Mouse (Mus musculus) cerebellum, adult 11-12 months (tissue): ENCODE data around the gene Gnptg.

ENCODE experiments used
- DNase-seq: peaks from one replicate; pipeline ENCODE4 v3.0.0; 2022

Gnptg gene

DNA sequence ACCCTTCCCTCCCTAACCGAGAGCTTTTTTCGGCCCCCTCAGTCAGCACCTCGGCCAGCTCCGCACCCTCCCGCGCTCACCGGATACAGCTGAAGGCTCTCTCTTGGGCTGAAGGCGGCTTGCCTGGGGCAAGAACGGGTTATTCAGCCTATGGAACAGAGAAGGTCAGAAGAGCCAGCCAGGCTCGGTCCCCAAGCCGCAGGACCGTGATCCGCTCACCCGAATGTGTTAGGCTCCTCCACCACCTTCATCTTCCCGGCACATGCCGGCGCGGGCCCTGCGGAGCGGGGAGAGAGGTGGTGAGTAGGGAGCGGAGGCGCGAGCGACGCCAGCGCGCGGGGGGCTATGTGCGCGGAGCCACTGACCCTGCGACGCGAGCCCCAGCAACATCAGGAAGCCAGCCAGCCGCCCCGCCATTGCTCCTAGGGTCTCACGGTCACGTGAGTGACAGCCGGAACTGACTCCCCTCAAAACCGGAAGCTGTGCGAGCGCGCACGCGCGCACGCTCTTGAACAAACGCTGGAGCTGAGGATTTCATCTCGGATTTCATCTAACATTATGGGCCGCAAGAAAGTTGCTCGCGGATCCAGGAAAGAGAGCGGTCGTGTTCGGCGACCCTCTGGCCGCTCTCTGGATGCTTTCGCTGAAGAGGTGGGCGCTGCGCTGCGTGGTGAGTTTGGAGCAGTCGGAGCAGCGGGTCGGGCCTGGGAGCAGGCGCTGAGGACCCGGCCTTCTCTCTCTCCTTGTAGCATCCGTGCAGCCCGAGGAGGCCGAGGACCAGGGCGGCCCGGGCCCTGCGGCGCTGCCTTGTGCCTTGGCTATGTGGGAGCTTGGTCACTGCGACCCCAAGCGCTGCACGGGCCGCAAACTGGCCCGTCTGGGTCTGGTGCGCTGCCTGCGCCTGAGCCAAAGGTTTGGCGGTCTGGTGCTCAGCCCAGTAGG lies at the start of gene Gnptg, which contains the start of gene Tsr3:
TSS of gene Gnptg (minus strand) at position 430 of the 942 bp plus-strand sequence.
TSS of gene Tsr3 (plus strand) at position 476 of the 942 bp plus-strand sequence.
- DNase-seq = peak; percentile 81

DNA sequence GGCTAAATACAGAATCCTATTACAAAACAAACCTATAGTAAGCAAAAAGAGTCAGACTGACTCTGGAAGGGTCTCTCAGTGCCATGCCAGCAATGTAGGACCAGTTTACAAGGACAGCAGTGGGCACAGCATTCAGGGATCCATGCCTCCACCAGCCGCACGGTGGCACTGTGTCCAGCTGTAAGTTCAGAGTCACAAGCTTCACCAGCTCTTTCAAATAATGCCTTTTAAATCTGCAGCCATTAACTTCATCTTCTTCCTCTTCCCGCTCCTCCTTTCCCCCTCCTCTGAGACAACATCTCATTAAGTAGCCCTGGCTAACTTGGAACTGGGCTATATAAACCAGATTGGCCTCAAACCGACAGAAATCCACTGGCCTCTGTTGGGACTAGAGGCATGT lies 48.9 kb upstream of the Gnptg start:
- no peak for DNase-seq

DNA sequence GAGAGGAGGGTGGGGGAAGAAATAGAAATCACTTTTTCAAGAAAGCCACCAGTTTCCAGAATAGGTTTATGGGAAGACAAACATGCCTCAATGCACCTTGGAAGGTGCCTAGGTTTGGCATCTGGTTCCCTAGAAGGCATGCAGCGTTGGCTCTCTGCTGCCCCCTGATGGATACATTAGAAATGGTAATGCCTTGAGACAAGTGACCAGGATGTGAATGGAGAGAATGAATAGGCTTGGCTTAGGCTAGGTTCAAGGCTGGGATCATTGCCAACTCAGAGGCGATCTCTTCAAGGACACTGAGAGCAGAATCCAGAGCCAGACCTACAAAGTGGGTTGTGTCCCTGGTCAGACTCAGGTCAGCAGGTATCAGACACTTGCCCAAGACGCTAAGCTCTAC lies 45.1 kb upstream of the Gnptg start:
- DNase-seq = peak; percentile 80

DNA sequence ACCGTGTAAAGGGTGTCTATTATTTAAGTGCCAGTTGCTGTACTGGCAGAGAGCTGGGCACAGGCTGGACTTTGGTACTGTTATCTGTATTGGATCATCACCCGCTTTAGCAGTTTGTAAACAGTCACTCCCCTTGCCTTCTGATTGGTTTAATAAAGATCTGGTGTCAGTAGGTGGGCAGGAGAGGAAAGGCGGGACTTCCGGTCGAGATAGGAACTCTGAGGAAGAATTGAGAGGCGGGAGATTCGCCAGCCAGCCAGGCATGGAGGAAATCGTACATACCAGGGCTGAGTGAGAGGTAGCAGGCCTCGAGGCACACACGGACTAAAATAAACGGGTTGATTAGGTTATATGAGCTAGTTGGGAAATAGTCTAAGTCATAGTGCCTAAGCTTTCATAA lies 42.2 kb upstream of the Gnptg start:
- no peak for DNase-seq

DNA sequence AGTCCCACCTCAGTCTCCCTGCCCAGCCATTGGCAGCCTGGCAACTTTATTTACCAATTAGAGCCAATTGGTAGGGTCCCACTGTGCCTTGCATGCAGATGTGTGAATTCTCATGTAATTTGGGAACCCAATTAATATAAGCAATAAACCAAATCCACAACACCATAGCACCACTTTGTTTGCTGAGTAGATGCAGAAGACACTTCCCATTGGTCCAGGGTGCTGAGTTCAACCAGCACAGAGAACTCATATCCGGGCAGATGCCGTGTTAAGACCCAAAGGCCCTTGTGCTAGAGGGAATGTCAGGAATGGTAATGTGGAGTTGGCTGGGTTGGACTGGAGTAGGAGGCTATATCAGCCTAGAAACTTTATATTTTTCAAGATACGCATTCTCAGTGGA lies 35.9 kb upstream of the Gnptg start:
- DNase-seq = no peak

DNA sequence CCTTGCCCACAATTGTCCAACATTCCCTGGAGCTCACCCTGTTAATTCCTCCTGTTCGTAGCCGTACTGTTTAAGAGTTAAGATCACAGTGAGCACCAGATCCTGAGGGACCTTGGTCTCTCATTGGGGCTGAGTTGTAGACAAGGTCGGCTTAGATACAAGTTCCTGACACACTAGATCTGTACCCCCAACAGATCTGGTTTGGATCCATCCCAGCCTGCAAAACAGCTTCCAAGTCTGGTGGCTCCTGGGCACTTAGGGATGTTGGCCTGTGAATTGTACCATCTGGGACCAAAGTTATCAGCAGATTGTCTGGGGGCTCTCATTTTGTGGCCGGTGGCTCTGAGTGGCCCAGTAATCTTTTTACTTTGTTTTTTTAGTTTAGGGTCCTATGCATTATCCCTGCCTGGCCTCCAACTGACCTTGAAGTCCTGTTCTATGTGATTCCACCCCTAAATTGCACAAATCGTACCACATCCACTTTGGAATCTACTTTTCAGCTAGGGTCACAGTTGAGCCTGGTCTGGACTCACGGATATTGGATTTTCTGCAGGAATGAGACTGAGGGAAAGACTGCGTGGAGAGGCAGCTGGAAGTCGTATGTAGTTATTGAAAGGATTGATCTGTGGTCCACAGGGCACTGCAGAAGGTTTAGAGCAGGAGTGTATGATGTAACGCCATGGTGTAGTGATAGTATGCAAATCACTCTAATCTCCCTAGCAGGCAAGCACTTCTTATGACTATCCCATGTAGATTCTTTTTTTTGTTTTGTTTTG lies 34.8 kb upstream of the Gnptg start, which contains the start of gene Ube2i:
TSS of gene Ube2i (minus strand) at position 52 of the 776 bp plus-strand sequence.
- no peak for DNase-seq

DNA sequence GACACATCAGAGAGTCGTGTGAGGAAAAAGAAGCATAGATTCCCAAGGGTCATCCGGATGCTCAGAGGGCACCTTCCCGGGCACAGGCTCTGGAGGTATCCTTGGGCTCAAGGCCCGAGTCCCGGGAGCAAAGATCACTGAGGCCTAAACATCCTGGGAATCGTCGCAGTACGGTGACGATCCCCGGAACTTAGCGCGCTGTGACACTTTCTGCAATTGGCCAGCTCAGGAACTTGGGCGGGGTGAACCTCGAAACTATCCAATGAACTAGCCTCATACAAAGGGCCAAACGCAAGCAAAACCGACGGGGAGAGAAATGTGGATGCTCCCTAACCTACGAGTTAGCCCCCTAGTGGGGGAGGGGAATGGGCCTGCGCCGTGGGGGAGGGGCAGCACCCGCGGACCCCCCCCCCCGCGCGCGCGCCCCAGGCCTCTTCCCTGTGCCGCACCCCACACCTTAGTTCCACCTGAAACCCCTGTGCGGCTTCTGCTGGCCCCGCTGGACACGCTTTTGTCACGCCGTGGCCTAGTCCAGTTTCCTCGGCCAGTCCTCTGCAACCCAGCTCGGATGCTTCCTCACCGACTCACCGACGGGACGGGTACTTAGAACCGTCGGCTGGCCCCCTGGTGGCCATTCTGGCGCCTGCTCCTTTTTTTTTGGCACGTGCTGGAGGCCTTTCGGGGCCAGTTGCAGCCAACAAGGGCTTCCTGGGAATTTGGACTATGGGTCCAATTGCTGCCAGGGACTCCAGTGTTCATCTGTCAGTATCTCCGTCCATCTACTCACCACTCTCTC lies 34.0 kb upstream of the Gnptg start:
- DNase-seq = peak; percentile 94

DNA sequence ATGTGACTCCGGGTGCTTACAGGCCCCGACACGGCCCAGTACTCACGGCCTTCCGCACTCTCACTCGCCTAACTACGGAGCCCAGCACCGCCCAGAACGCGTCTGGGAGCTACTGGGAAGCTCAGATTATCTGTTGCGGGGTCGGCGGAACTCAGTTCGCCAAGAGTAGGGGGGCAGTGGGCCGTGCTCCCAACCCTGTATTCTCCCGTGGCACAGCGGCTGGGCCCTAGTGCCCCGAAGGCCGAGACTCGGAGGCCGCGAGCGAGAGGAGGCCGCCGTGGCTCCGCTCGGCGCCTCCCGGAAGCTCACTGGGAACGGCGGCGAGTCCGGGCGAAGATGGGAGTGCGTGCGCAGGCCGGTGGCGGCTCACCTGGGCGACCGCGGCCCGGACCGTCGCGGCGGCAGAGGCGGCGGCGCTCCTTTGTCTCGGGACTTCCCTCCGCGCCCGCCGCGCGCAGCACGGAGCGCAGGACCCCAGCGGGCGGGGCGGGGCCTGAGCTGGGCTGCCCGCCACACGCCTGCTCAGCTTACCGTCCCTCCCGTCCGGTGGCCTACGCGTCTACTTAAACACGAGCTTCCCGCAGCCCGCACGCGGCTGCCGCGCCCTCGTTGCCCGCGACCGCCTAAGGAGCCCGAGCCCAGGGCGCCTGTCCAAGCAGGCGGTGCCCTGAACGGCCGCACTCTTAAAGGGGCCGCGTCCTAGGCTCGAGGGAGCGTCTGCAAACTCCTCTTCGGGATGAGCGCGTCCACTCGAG lies 33.2 kb upstream of the Gnptg start:
- peak; percentile 90 for DNase-seq

DNA sequence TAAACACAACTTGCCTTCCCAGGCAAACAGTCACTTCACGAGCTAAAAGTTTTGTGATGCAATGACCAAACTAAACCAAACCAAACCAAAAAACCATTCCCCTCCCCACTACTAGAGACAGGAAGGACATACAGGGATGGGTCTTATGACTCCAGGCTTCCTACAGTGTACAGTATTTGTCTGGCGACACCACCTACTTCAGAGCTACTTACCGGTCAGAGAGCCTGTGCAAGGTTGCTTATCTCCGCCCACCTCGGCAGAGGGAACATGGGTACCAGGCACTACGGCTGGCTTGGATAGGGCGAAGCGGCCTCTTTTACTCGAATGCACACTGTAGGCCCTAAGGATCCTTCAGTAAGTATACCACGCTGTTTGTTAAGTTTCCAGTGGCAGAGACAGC lies 32.4 kb upstream of the Gnptg start:
- no peak for DNase-seq

DNA sequence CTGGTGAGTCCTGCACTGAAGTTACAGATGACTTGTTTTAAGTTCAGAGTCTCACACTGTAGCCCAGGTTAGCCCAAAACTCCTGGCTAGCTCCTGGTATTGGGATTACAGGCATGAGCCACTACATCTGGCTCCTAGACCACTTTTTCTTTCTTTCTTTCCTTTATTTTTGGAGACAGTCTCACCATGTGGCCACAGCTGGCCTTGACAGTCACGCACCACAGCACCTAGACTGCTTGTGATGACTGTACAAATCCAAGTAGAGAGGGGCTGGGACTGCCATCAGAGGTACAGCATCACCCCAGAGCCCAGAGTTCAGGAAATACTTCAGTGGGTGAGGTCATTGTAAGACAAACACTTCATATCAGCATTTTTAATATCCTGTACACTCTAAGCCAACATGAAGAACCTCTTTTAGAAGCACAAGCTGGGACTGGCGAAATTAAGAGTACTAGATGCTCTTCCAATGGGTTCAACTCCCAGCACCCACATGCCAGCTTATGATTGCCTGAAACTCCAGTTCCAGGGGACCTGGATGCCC lies 30.9 kb upstream of the Gnptg start:
- no peak for DNase-seq

DNA sequence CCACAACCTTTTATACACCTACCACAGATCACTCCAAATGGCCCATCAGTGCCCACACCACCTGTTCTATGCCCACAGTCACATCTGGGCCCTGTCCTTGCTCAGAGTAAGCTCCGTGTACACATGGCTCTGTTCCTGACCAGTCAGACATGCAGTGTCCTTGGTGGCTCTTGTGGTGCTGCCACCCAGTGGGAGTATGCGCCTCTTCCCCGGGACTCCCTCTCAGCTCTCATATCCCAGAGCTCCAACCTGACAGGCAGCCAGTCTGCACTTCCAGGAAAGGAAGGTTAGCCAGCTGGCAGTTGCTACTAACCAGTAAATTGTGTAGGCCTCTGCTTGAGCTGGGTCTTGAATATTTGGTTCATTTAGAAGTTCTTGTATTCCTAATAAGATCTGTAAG lies 24.5 kb upstream of the Gnptg start:
- peak; percentile 26 for DNase-seq

DNA sequence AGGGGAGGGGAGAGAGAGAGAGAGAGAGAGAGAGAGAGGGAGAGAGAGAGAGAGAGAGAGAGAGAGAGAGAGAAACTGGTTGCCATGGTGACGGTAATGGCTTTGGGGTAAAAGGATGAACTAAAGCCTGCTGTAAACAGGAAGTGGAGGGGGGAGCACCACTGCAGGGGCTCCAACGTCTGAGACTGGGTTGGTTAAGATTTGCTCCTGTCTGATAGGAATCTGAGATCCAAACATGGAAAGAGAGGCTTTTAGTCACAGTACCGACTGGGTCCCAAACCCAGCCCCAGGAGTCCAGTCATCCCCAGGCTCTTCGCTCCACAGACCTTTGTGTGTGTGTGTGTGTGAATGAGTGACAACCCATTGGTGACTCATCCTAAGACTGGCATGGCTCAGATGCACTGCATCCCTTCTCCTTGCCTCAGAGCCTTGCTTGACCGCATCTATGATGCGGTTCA lies 17.9 kb upstream of the Gnptg start:
- DNase-seq = no peak

DNA sequence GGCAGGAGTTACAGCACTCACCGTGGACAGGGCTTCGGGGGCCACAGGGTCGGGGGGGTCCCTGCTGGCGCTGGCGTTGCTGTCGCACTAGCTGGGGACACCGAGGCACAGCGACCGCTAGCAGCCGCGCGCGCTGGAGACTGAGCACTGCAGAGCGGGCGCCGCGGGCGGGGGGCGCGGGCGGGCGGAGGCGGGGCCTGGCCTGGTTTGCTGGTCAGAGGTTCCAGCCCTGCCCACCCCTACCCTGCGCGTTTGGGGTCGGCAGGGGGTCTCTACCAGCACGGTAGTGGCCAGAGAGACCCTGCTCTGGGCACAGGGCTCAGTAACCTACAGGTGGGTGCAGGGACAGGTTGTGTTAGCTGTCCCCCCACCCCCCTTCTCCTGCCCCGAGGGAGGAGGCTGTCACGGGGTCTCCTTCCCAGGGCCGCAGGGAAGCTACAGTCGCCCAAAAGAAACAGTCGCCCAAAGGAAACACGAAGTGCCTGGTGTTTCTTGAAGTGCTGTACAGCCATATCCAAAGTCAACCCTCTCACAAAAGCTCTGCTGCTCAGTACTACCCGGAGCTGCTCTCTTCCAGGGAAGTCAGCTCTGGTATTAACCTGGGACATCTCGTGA lies 16.3 kb upstream of the Gnptg start, which contains the start of gene Baiap3:
TSS of gene Baiap3 (minus strand) at position 225 of the 615 bp plus-strand sequence.
- DNase-seq = no peak

DNA sequence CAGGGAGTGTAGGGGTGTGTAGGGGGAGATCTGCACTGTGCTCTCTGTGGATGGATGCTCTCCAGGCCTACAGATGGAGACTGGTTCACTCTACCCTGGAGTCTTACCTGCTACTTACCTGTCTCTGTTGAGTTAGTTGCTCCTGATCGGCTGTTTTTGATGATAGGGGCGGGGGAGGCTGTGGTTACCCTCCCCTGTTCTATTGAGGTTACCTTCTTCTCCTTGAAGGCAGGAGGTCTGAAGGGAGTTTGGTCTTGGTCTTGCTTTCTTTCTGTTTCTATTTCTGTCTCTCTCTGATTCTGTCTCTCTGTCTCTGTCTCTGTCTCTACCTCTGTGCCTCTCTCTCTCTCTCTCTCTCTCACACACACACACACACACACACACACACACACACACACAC lies 15.2 kb upstream of the Gnptg start:
- DNase-seq = no peak

DNA sequence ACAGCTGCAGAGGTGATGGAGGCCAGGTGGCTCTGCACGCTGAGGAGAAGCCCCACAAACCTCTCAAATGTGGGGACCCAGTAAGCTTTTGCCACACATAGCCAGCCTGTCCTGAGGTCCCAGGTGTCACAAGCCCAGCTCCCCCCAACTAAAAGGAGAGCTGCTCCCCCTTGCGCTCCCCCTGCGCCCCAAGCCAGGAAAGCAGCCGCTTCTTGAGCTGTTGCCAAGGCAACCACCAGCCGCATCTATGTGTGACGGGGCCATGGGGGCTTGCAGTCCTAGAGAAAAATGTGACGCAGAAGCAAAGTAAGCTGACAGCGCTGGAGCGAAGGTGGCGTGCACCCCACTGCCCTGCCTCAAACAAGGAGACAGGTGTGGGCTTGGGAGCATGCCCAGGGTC lies 13.8 kb upstream of the Gnptg start:
- no peak for DNase-seq

DNA sequence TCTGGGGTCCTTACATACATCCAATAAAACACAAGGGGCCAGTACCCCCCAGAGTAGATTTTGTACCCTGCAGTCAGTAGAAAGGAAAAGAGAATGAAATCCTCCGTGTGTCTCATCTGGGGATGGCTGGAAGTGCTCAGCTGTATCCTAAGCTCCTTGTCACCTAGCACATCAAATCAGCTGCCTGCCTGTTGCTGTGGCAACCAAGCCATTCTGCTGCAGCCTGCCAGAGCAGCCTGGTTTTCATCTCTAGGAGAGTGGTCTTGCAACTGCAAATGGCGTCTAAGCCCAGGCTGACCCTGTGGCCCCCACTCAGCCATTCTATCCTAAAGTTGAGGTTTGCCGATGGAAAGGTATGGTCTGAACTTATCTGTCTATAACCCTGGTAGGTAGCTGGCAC lies 12.7 kb upstream of the Gnptg start:
- no peak for DNase-seq

DNA sequence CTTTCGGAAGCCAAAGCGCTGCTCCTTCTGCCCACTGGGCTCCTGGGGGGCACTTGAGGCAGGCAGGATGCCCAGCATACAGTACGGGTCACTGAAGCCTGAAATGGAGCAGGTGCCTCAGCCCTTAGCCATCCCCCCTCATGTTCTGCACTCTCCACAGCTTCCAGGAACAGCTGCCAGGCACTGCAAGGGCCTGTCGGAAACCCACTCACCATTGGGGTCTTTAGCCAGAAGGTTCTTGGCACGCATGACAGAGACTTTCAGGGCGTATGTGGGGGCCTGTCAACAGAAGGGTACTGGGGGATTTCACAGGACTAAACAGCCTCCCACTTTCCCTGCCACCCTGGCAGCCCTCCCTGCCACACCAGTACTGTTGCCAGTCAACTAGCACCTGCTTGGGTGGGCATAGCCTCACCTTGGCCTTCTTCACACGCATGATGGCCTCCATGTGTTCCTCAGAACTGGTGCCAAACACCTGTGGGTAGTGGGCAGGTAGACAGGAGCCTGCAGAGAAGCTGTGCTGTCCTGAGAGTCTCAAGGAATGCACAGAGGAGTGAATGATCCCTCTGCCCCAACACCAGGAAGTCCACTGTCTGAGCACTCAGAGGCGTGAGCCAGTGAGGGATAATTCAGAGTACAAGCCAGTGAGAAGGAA lies 10.4 kb upstream of the Gnptg start:
- no peak for DNase-seq

DNA sequence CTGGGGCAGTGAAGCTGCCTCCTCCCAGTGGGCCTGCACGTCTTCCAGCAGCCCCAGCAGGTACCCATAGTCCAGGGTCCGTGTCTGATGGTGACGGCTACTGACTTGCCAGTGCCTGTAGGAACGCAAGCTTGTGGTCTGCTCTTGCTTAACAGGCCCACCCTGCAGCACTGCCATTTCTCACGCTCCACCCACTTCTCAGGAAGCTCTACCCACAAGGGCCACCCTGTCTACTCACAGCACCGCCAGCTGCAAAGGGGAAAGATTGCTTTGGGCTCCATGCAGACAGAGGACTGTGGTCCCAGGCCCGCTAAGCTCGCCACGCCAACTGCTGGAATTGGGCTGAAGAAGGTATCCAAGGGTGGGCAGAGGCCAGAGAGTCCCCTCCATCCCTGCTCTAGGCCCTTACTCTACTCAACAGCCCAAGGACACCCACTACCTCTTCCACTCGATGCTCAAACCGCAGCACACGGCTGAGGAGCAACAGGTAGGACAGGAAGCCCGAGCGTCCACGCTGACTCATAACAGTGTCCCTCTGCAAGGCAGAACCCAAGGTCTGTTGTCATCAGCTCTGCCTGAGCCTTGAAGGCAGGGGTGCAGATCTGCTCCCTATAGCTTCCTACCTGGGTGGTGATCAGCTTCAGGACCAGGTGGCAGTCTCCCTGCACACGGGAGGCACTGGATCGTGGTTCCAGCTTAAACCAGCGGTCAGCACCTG lies 8.3 kb upstream of the Gnptg start:
- DNase-seq = no peak

DNA sequence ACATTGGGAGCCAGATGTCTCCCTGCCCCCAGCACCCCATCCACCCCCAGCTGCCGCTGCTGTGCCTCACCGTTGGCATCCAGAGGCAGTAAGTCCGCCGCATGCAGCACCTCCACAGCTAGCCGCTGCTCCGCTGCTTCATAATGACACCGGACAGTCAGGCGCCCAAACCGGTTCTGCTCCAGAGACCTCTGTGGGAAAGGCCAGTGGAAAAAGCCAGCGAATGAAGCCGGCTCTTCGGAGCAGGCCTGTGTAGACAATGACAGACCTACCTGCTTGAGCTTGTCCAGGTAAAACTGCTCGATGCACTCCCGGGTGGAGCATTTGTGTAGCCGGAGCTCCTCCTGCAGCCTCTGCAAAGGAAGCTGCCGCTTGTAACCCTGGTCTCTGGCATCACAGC lies 4.3 kb upstream of the Gnptg start:
- DNase-seq = no peak
